Mouse (Mus musculus) liver, embryonic 14.5 days (tissue): ENCODE measurements at regions not wholly inside any gene's neighbourhood (a gene's known extent, or its start where the extent isn't known, plus 50 kb on each side); places are given as distances from the start of the nearest gene placed in this dataset.

ENCODE experiments used
- CTCF ChIP-seq: IDR thresholded peaks from 2 replicates; pipeline ENCODE4 v1.5.1; 2016; ENCODE audit warnings: antibody characterized with exemption, low read depth, control low read depth
- EP300 ChIP-seq: IDR thresholded peaks from 2 replicates; pipeline ENCODE4 v1.6.1; 2016; ENCODE audit warnings: antibody characterized with exemption, low read depth

- TF ChIP-seq CTCF (no peak), EP300 (no peak)
Measured at GRCm38 (mm10) chr15:10901745-10902262, 50.3 kb upstream of the C1qtnf3 start.
